Mouse (Mus musculus): Measurements from ENCODE around the gene Stam2. TPM values are rescaled to one million over a fixed set of nuclear protein-coding genes. Genes with fewer than 3 reads are reported as not detected.

The Stam2 gene
- total RNA-seq, 2 experiments from 2014 or later, result 16.8 to 18.1 TPM

DNA sequence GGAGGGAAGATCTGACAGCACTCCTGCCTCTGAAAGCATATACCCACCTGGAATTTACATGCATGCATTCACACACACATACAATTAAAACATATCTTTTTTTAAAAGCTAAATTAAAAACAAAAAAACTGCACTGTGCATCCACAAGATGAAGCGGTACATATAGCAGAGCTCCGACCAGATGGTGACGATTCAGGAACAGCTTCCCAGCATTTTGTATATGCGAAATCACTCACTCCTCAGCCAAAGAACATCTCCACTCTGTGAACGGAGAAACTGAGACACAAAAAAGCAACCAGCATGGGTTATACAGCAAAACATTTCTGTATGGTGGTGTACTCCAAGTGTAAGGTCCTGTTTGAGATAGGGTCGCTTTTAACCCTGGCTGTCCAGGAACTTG lies 11.2 kb downstream of the Stam2 start:
- no peak for DNase-seq

DNA sequence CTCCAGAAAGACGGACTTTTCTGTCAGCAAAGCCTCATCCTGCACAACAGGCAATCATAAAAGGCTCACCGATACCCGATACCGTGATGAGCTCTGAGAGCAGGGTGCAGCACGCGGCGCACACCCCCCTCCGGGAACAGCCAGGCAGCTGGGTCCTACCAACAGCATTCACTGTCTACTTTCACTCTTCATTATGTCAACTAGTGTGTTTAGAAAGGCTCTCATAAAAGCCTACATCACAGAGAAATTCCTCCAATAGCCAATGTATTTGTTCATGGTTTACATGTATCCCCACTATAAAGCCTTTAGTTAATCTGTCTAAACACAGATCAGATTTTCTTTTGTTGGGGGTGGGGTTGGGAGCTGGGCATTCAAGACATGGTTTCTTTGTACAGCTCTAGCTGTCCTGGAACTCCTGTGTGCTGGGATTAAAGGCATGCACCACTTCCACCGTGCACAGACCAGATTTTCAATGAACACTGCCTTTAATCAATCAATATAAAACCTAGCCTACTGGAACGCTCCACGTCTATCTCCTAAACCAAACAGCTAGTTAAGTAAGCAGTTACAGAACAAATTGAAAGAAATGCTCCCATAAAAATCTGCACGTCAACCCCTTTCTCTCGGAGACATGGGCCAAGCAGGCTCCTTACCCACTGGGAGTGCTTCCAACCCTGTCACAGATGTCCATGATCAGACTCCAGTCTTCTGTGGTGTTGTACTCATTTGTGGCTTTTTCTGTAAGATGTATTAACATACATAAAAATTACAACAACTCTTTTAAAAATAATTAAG lies 21.7 kb downstream of the Stam2 start:
- DNase-seq, result no peak

DNA sequence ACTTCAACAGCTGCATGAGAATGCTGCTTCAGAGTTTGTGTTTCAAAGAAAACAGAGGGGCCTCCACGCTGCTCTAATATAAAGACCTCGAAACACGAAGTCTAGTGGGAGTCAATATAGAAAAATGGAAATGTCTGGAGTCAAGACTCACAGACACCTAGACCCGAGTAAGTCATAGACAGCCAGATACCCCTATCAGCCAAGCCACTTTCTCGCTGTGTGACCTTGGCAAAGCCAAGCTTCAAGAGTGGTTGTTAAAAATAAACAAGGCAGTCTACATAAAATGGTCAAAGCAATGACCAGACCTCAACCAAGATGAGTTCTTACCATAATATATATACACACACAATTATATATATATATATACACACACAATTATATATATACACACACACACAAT lies 25.0 kb downstream of the Stam2 start:
- peak; percentile 19 to 21 for DNase-seq

DNA sequence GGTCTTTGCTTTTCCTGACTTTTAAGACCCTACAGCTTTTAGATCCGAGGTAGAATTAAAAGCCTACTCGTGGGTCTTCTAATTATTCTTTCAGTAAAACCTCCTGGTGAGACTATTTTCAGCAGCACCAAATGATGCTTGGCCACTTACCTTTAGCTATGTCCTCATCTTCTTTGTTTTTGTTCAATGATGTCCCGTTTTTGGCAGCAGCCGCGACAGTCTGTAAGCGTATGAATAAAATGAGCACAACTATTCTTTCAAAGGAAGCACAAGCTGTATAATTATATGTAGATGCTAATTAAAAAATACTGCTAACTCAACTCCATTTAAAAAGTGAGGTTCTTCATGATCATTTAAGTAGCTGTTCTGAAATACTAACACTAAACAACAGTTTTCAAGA lies 26.5 kb downstream of the Stam2 start:
- no peak for DNase-seq

DNA sequence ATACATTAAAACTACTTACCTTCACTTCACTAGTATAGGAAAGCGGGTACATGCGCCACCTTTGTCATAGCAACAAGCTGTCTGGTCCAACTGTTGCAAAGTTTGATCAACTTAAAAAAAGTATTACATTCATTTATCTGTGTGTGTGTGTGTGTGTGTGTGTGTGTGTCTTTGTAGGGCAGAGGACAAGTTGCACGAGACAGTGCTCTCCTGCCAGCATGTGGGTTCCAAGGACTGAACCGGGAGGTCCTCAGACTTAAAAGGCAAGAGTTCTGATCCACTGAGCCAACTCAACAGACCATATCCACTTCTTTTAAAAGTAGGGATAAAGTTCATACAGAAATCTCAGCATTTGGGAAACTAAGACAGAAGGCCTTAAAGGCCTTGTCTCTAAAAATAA lies 28.0 kb downstream of the Stam2 start:
- no peak for DNase-seq

DNA sequence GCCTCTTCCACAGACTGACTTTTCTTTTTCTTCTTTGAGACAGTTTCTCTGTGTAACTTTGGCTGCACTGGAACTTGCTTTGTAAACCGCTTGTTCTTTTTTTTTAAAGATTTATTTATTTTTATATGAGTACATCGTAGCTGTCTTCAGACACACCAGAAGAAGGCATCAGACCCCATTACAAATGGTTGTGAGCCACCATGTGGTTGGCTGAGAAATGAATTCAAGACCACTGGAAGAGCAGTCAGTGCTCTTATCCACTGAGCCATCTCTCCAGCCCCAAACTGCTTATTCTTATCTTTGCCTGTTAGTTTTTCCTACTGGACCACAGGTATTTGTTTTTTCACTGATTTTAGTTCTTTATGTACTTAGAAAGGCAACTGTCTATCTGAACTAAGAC lies 31.3 kb downstream of the Stam2 start:
- DNase-seq, result no peak

DNA sequence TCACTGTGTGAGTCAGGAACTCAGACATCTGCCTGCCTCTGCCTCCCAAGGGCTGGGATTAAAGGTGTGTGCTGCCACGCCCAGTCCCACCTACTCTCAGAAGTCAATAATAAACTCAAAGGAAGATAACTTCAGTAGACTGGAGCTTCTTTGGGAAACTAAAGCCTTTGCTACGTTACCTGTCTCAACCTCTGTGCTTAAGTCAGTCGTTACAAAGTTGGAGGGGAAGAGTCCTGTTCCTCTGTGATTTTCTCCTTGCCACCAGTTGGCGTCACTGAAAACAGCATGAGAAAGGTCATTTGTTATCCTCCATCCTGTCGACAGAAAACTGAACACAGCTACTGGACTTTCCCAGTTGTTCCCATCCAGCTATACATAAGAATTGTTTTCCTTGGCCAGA lies 32.7 kb downstream of the Stam2 start:
- no peak for DNase-seq

DNA sequence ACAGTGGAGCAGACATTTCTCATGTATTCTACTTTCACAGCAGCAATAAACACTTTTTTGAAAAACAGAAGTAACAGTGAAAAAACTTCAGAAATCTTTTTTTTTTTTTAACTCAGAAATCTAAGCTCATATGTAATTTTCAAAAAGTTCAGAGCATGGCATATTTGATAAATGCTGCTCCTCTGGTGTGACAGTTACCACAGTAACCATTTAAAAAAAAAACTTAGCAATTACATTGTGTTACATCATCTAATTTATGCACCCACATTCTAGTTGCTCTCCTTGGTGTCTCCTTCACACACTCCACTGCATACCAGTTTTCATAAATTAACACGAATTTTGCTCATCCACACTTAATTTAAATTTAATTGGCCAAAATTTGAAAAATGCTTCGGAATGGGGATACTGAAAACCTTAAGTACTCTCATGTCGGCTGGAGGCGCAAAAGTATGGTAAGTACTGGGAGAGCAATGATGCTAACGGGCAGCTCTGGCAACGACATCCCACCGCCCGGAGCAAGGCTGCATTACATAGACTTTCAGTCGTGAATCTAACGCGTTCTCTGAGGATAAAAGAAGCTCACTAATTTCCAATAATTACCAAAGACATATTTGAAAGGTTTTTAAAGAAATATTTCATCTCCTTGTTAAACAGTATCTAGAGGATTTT lies 40.6 kb downstream of the Stam2 start:
- no peak for DNase-seq

DNA sequence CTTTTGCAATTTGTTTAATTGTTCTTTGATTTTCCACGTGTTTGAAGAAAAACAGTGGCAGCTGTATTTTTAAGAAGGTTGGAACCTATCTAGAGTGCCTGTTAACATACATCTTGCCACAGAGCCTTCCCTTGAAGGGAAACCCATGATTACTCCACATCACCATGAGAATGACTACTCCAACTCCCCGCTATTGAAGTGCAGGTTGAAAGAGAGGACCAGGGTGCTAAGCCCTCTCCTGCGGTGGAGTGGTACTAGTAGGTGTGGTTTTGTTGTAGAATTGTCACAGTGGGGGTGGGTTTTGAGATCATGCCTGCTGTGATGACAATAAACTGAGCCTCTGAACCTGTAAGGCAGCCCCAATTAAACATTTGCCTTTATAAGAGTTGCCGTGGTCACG lies 41.7 kb downstream of the Stam2 start:
- no peak for DNase-seq

DNA sequence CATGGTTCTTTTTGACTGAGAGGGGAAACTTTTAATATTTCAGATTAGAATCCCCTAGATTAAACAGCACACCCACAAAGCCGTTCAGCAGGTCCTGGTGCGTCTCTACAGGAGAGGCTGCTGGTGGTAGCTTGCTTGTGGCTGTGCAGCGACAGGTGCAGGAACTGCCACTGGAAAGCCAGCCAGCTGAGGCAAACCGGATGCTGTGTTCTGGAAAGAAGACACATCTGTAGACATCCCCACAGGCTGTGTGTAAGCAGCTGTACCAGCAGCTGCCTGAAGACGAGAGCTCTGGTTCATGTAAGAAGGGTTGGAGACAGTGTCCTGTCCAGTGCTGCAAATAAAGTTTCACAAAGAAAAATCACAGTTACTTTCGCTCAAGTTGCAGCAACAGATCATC lies 47.5 kb downstream of the Stam2 start:
- DNase-seq, result no peak

DNA sequence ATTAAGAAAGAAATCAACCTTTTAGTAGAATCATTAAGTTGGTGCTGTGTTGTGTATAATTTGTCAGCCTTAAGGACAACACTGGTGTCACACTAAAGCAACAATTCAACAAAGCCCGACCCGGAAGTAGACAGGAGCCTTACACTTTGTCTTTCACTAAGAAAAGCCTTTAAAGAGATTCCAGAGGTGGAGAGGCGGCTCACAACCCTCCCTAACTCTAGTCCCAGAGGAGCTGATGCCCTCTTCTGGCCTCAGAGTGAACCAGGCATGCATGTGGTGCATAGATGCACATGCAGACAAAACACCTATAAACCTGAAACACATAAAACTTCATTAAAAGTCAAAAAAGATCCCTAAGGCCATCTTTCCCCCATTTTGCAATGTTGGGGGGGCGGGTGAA lies 50.3 kb downstream of the Stam2 start:
- no peak for DNase-seq

DNA sequence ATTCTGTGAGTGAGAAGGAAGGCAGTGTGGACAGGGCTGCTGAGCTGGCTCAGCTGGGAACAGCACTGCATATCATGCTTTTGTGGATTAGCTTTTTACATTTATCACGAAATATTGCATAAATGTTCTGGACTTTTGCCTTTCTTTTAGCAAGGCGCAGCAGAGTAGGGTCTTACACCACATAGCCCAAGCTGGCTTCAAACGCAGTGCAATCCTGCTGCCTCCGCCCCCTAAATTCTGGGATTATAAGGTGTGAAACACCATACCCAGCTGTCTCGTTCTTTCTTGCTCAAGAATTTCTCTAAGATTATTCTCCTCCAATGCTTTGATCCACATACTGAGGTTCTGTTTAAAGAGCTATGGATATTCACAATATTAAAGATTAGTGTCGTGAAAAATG lies 55.5 kb downstream of the Stam2 start:
- DNase-seq, result no peak

DNA sequence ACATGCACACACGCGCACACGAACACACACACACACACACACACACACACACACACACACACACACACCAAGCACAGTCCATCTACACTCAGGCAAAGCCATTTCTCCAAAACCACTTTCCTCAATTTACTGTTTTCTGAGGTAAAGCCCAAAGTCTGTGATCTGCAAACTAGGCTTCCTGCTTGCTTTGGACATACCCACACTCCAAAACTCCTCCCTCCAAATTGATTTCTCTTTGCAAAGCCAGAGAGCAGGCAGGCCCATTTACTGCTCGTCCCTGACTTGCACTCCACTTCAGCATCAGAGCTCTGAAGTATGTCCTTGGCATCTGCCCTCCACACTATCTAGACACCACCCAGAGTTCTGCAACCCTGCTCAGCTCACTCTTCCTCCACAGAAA lies 64.5 kb downstream of the Stam2 start:
- DNase-seq, result no peak

DNA sequence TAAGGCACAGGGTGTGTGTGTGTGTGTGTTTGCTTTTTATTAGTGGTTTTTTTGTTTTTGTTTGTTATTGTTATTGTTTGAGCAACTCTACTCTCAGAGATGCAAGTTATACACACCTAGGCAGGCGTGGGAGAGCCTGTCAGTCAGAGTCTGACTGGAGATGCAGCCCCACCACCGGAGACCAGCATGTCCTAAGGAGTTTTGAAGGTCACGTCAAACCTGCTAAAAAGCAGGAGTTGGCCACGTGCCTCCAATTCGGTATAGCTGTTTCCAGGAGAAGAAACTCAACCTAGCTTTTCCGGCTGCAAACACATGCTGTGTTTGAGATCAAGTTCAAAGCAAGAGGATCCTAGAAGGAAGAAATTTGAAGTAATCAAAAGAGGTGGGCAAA lies 65.2 kb downstream of the Stam2 start:
- DNase-seq, result no peak

DNA sequence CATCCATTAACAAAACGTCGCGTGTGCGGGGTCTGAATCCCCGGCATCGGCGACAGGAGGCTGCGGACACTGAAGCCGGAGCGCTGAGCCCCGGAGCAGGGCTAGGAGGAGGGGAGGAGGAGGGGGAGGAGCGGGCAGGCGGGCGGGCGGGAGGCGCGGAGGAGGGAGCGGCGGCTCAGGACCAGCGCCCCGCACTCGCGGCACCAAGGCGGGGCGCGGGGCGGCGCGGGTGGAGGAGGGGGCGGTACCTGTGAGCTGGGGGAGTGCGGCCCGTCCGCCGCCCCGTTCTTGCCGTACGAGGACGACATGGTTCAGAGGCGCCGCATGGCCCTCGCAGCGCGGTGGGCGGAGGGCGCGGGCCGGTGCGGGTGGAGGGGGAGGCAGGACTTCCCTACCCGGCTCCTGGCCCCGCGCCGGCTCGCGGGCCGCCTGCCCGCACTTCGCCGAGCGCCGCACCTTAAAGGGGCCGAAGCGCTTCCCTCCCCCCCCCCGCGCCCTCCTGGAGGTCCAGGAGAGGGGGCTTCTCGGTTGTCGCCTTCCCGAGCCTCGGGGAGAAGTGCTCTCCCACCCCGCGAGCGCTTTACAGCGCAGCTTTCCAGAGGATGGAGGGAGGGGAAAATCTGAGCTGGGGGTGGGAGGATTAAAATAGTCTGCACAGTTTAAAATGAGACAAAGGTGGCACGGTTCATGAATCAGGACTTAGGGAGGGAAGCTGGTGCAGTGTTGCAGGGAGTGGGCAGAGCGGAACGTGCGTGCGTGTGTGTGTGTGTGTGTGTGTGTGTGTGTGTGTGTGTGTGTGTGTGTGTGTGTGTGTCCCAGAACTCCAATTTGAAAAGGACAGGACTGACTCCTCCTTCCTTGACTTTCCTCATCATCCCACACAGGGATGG lies 65.8 kb downstream of the Stam2 start, which contains the start of gene Cacnb4:
Cacnb4 (minus strand) TSS at position 809 of the 890 bp plus-strand sequence.
- peak; percentile 21 to 50 for DNase-seq

DNA sequence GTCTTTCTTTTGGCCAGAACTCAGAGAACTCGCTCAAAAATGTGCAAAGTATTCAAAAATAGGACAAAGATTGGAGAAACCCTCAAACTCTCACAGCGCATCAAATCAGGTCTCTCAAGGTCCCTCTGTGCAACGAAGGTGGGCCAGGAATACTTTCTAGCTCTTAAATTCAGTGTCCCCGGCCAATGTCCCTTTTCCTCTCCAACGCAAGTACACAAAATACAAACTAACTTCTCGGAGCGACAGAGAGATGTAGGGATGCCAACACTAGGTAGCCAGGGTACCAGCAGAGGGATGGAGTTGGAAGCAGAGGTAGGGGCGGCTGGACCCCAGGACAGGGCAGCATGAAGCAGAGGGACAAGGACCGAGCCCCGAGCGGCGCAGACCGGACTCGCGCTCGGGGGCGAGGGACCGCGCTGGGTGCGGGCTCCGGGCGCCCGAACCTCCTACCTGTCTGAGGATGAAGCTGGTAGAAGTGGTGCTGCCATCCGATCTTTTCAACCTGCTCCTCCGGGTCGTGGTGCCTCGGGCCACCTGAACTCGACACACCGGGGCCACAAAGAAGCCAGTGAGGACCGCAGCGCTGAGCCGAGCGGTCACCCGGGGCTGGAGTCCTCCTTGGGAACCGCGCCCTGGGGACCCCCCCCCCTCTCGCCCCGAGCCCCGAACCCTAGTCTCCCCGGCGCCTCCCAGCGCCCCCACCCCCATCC lies 66.6 kb downstream of the Stam2 start:
- DNase-seq, result peak; percentile 4 to 5

DNA sequence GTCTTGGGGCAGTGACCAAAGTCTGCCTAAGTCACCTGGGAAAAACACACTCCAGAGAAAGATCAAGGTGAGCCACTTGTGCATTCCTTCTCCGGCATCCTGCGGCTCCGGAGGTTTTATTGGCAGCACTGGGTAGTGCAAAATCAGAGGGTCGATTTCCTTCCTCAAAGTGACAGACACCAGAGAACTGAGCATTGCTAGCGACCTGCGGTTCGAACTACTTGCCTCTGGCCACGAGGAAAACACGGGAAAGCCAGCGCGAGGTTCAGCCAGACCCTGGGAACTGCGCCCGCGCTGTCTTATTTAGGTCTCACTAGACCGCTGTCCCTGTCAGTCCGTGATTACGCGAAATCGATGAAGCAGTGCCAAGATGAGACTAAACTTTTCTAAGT lies 67.2 kb downstream of the Stam2 start:
- peak; percentile 14 to 46 for DNase-seq

DNA sequence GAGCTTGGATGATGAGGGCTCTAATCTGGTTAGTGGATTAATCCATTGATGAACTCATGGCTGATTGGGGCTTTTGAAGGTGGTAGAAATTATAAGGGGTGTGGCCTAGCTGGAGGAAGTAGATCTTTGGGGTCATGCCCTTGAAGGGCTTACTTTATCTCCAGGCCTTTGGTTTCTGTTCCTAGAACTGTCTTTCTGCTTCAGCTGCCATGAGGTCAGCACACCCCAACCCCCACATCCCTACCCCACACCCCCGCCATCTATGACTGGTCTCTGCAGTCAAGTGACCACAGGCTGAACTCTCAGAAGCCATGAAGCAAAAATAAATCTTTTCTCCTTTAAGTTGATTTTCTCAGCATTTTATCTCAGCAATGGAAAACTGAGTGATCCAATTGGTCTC lies 68.9 kb downstream of the Stam2 start:
- no peak for DNase-seq

DNA sequence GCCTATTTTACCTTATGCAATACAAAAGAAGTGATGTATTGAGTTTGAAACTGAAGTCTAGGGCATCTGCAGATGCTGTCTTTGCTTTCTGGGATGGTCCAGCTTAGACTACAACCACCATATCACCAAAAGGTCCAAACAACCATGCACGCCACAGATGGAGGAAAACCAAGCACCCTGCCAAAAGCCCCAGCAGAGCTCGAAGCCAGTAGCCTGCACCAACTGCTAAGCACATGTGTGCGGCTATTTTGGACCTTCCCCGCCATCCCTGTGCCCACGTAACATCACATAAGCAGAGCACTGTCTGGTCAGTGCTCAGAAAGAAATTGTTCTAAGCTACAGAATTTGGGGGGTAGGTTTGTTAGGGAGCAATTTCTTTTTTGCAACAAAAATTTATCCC lies 71.3 kb downstream of the Stam2 start:
- DNase-seq, result no peak

DNA sequence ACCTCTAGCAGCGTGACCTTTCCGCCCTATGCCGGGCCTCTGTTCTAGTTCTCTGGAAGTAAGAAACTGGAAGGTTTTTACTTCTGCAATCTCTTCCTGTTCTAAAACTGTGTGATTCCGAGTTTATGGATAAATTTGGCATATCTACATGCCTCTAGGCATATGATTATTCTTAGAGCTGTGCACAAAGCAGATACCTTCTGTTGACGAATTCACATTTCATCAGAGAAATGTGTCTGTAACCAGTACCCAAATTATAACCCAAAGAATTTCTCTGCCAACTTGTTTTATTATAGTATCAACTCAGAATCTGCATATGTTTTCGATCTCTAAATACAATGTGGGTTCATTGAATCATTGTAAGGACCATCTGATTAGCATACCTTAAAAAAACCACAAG lies 73.6 kb downstream of the Stam2 start:
- DNase-seq, result no peak

DNA sequence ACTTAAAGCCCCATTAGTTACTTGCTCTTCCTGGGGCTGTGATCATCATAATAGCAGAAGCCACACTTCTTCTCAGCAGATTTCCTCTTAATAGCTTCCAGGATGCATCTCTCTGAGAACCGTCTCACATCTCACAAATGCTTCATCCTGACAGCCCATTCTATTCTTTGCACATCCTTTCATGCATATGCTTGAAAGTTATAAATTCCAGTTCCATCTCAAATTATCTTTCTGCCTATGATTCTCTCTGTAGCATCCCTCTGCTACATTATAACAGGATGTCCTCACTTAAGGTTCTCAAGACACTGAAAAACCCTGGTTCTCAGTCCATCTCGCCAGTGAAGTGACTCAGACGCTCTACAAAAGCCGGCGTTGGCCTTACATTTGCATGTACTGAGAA lies 85.4 kb downstream of the Stam2 start:
- no peak for DNase-seq

DNA sequence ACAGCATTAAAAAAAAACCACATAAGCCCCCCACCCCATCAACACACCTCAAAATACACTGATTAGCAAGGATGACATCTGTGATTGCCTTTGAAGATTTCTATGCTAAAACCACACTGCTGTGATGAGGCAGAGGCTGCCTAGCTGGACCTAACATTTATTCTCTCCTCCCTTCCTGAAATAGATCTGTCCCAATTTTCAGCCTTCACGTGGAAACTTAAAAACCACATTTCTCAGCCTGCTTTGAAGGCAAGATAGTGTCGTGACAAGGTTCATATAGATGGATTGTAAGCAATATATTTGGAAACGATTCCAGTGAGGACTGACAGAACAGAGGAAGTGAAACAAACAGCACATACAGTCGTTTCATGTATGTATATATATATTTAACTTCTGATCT lies 87.5 kb downstream of the Stam2 start:
- no peak for DNase-seq
